Mouse (Mus musculus) cerebellum, adult 2 months (tissue): Measurements from ENCODE around the gene Cnot10.

Experiments
- CTCF ChIP-seq: fragments of 200-500 bp; IDR thresholded peaks from 2 replicates; pipeline ENCODE4 v1.5.1; 2011; ENCODE audit warnings: low read depth, mild to moderate bottlenecking, control low read depth, low read length, moderate library complexity, borderline replicate concordance; ENCODE audit not compliant: insufficient read depth
- POLR2A ChIP-seq: fragments of 200-500 bp; IDR thresholded peaks from 2 replicates; pipeline ENCODE4 v1.6.1; 2011; ENCODE audit warnings: low read length, control low read depth, borderline replicate concordance; ENCODE audit not compliant: insufficient read depth

DNA sequence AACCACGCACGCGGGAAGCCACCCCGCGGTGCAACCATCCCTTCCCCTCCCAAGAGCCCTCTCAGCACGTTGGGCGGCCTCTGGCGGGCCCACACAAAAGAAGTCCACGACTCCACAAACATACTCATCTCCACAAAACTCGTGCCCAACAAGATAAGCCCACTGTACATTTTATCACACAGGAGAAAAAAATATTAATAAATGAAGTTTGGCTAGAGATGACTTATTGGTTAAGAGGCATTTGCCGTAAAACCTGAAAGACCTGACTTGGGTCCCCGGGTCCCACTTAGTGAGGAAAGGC, 78.4 kb downstream of the Cnot10 start:
- no peak for TF ChIP-seq CTCF
- no peak for TF ChIP-seq POLR2A
